Mouse (Mus musculus) frontal cortex, adult (tissue): ENCODE measurements around the gene Trpm8.

ENCODE experiments used
- ATAC-seq: cut with Nextera tagmentation; 2 replicates; pipeline ENCODE4 v1.9.2; 2017; ENCODE audit warnings: mild to moderate bottlenecking, moderate library complexity, mixed read lengths; ENCODE audit not compliant: low TSS enrichment

The Trpm8 gene

DNA sequence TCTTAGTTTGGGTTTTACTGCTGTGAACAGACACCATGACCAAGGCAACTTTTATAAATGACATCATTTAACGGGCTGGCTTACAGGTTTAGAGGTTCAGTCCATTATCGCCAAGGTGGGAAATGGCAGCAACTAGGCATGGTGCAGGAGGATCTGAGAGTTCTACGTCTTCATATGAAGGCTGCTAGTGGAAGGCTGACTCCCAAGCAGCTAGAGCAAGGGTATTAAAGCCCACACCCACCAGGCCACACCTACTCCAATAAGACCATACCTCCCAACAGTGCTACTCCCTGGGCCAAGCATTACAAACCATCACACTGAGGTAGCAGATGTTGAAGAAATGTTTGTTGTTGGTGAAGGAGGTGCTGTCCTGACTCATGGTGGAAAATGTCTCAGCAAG lies 78.2 kb downstream of the Trpm8 start:
- ATAC-seq, result no peak

DNA sequence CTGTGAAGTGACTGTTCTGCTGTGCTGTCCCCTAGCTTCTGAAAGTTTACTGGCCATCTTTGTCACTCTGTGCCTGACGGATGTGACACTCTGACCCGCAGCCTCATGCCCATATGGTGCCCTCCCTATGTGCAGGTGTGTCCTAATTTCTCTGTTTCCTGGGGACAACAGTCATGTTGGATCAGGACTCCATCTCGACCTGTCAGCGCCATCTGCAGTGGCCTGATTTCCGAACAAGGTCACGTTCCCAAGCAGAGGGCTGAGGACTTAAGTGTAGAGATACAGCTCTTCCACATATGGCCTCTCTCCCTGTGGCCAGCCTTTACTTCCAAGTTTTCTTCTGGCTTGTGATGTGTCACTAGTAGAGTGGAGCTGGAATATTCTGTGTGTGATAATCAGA lies 79.2 kb downstream of the Trpm8 start:
- ATAC-seq, result no peak

DNA sequence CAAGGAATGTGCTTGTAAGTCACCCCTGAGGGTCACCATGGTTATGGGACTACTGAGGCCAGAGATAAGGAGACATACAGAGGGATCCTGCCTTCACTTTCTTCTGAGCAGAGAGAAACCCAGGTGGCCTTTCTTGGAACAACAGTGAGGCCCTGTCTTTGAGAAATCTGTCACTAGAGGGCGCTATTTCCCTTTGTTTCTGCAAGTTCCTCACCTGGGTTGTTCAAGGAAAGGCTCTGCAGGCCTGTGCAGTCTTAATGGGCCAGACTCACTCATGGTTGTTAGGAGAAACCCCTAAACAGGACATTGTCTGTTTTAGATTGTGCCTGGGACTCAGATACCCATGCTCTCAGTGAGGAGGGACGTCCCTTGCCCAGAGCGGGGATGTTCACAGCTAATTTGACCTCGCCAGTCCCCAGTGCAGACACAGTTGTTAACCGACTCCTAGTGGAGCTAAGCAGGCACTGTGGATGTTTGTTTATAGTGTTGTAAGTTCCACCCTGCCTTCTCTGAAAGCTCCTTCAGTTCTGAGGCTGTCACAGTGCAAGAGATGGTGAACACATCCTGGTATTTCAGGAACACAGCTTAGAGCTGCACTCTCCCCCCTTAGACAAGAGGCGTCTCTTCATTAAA lies 80.1 kb downstream of the Trpm8 start:
- ATAC-seq, result peak; percentile 96

DNA sequence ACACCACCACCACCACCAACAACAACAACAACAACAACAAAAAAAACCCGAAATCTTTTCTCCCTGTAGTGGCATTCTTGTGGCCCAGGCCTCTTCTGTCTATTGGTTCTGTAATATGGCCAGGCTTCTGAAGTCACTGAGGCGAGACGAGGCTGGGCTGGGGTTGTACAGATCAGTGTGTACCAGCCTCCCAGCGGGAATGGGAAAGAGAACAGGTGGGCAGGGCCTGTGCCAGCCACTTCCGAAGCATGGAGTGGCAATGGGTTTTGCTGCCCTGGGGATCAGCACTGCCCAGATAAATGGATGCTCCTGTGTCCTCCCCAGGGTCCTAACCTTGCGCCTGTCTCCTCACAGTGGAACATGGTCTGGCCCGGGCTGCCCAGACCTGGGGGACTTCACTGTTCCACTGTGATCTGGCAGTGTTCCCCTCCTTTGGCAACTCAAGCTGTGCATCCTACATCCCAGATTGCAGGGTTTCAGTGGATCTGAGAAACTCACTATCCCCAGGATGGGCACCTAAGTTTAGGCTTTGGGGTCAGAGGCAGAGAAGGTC lies 80.7 kb downstream of the Trpm8 start:
- no peak for ATAC-seq

DNA sequence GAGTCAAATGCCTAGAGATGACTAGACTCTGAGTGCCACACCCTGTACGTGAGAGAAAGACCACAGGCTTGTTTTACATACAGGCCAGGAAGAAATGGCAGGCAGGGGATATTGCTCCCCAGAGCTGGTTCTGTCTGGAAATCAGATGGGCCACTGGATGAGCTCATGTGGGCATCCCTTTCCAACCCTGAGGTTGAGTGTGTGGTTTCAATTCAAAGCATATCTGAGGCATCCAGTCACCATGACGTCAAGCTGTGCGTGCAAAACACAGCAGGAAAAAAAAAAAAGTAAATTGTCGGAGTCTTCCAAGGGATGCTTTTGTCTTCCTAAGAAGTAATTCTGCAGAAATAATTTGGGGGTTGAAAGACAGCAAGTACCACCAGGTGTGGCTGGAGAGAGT lies 83.6 kb downstream of the Trpm8 start:
- ATAC-seq, result no peak

DNA sequence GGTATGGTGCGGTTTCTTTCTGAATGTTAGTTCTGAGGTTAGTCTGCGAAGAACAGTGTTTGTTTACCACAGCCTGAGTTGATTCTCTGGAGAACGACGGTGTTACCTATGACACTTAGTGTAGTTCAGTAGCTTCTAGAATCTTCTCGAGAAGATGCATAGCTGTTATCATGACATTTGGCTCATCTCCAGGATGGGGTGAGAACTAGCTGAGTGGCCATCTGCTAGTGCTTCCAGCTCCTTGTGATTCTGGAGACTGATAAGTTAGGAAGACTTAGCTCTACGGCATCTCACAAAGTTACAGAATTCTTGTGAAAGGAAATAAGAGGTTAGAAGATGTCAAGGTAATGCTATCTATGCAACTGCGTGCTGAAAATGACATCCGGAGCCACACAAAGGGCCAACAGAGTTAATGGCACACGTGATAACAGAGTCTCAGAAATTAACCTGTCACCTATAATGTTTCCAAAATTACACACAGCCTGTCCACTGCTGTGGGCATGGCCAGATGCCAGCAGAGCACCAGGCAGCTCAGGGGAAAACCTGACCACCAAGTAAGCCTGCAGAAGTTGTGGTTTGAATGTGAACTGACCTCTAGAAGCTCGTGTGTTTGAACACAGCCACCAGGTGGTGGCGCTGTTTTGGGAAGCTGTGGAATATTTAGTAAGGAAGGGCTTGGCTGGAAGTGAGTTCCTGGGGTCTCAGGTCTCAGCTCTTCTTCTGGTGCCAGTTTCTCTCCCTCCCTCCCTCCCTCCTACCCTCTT lies 89.6 kb downstream of the Trpm8 start:
- no peak for ATAC-seq

DNA sequence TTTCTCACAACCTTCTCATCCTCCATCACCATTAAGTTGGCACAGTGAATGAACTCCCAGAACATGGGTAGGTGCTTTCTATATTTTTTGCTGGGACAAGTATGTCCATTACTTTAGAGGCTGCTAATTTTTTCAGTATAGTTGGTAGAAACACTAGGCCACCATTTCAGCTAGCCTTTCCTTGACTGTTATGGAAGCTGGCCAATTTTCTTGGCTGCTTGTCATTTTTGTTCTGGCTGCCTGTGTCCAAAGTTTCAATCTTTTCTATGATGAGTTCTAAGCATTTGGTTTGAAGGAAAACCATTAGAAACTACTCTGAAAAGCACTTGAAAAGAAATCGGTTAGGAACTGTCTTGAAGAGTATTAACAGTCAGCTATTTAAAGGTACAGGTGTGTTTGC lies 101.0 kb downstream of the Trpm8 start:
- ATAC-seq, result no peak

DNA sequence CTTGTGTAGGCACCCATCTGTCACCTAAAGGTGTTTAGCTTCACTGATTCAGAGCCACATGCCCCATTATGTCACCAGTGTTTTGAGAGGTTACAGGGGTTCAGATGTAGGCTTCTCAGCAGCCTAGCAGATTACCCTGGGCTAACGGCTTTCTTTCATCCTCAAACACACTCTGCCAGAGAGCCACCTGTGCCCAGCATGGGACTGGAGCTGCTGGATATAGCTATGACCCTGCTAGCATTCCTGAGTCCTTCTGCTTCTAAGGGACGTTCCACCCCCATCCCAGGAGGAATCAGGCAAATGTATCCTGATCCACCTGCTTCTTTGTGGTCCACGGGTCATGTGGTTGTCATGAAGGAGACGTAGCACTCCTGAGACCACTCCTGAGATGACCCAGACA lies 114.2 kb downstream of the Trpm8 start:
- no peak for ATAC-seq

DNA sequence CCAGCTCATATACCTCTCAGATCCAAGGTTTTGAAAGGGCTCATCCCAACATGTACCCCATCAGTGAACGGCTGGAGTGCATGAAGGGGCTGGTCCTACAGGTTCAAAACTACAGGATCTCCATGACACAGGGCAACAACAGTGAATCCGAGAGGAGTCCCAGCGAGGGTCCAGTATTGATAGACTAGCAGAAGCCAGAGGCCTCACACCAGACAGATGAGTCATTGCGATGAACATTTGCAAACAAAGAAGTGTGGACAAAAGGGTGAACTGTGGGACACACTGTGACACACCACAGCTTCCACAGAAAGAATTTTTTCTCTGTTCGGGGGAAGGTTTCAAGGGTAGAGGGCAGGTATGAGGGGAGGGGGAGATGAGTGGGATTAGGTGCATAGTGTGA lies 115.9 kb downstream of the Trpm8 start:
- no peak for ATAC-seq

DNA sequence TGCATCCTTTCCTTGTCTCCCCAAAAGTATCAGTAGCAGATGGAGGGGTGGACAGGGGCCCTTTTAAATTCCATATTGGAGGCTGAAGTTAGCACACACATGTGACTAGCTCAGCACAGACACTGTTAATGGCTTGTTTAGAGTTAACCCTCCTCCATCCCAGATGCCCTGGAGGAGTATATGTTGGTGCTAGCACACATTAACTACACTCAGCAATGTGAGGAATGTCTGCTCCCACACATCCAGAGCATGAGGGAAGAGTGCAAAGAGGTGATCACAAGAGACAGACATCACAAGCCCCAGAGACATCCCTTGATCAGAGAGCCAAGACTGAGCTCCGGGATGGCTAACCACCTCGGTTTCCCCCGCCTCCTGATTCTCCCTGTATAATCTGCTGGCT lies 125.9 kb downstream of the Trpm8 start:
- ATAC-seq, result no peak

DNA sequence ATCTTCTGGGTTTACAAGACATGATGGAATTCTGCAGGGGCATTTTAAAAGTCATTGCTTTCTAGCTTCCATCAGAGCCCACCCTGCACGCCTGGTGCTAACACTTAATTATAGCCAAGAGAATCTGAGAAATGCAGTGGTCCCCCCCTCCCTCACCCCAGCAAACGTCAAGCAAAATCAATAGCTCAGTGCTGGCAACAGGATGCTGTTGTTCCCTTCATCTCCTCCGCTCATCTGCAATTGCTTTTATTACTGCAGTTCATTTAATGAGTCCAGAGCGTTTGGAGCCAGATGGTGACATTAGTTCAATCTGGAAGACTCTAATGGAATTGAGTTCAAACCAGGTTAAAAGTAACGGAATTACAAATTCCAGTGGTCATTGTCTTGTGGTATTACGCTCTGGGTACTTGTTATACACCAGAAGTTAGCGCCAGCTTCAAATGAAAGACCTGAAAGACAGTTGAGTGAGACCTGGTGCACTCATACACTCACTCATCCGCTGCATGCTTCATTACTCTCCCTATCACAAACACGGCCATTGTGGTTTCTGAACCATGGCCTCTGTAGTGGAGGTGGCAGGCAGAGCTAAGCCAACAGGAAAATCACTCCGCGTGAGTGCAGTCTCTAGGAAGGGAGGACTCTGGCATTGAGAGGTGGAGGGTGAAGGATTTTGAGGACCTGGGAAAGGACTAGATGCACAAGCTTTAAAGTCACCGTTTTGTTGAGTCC lies 128.8 kb downstream of the Trpm8 start:
- no peak for ATAC-seq

DNA sequence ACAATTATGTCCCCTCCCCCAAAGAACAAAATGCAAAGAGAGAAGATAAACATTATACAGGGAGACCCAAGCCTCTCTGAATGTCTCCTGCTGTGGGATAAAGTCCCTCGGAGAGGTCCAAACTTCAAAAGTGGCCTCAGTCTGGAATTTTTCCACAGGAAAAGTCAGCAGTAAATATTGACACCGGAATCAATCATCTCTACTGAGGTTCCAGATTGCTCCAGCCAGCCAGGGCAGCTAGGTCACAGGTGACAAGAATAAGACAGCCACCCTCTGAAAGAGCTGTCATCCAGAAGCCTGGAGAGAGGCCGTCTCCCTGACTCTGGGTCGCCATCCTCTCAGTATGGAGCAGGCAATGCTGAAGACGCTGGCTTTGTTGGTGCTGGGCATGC lies 129.3 kb downstream of the Trpm8 start, which contains the start of gene Spp2:
Gene Spp2, plus strand, starts transcription at position 155 of the 392 bp plus-strand sequence.
- ATAC-seq, result no peak

DNA sequence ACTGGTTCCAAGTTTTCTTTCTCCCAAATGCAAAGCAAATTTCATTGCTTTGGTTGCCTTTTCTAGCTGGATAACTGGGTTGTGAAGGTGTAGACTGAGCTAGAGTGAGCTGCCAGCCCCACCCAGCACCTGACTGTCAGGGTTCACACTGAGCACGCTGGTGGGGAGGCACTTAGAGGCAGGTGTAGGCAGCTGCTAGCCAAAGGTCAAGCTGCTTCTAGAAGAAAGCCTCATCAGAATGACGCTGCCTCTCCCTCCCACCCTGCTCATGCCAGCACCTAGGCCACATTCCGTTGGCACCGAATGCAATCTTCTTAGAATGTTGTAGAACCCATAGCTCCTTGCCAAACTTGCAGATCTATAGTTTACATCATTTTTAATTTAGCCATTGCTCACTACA lies 130.9 kb downstream of the Trpm8 start:
- ATAC-seq, result no peak

DNA sequence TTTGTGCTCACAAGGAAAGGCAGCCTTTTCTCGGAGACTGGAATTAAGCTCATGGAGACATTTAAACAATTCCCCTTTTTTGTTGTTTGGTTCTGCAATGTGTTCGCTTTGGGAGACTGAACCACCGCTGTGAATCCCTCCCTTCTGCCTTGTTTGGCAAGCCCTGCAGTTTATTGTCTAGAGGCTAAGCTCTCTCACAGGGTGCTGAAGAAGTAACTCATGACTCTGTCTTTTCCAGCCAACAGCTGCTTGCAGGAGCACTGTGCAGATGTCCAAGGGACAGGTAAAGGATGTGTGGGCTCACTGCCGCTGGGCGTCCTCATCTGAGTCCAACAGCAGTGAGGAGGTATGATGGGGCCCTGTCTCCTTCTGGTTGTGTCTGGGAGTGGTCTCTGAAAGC lies 134.6 kb downstream of the Trpm8 start:
- no peak for ATAC-seq

DNA sequence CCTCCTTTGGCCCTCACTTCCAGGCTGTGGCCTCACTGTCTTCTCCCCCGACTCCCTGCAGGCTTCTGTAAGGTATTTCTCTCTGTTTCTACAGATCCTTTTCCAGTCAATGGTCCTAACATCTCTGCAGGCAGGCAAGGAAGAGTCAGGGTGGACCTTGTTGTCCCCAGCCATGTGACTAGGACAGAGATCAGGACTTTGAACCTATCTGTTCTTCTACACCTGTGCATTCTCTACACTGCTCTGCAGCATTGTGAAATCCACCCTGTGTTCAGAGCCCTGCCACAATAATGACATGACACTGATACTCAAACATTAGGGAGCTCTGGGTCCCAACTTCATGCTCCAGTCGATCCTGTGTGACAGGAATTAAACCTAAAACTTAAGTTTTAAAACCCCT lies 141.5 kb downstream of the Trpm8 start:
- no peak for ATAC-seq

DNA sequence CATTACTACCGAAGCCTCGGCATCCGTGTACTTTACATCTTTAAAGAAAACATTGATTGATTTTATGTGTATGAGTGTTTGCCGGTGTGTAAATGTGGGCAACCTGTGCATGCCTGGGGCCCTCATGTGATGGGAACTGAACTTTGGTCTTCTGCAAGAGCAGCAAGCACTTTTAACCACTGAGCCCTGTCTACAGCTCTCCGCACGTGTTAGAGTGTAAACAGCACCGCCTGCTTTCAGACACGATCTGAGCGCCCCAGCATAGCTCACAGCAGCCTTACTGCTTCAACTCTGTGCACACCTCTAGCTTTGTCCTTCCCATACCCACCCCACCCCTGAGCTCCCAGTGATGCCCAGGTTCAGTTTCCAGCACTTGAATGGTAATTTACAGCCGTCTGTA lies 144.6 kb downstream of the Trpm8 start:
- ATAC-seq, result no peak

DNA sequence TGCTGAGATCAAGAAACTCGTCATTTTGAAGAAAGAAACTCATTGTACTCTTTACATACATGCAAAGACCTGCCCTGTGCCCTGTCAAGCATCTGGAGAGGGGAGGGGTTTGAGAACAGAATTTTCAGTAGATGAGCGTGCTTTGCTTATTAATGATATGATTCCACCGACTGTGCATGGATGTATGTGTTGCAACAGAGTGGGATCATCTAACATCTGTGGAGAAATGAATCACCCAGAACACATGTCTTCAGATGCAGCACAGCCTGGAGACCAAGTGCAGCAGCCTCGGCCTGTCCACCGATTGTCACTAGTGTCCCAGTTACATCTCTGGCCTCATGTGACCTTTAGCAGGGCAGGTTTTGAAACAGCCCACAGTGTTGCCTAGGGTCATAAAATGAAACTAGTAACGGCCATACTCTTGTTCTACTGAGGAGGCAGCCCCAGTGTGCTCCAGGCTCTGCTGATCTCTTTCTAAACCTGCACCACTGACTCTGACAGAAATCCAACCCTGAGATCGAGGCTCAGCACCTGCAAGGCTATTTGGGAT lies 145.5 kb downstream of the Trpm8 start:
- no peak for ATAC-seq

DNA sequence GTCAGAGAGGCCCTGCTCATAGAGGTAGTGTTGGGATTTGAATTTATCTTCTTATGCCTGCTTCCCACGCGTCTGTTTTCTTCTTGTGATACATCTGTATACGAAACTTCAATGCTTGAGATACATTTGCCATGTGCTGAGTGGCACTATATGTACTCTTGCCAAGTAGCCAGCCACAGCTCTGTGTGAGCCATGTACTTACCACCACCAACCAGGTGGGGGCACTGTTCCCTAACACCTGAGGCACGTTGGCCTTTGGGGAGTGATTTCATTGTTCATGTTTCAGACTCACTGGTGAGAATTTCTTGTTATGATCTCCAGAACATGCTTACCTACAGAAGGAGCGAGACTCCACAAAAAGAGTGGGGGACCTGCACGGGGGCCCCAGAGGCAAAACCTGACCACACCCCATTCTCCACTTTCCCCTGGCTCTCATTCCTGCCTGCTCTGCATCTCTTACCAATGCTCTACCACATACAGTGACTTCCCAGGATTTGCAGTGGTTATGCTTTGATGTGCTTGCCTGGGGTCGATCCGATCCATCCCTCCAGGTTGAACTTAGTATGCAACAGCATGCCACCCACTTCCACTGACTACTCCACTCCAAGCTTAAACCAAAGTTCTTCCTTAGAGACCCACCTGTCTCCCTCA lies 147.3 kb downstream of the Trpm8 start:
- peak; percentile 83 for ATAC-seq

DNA sequence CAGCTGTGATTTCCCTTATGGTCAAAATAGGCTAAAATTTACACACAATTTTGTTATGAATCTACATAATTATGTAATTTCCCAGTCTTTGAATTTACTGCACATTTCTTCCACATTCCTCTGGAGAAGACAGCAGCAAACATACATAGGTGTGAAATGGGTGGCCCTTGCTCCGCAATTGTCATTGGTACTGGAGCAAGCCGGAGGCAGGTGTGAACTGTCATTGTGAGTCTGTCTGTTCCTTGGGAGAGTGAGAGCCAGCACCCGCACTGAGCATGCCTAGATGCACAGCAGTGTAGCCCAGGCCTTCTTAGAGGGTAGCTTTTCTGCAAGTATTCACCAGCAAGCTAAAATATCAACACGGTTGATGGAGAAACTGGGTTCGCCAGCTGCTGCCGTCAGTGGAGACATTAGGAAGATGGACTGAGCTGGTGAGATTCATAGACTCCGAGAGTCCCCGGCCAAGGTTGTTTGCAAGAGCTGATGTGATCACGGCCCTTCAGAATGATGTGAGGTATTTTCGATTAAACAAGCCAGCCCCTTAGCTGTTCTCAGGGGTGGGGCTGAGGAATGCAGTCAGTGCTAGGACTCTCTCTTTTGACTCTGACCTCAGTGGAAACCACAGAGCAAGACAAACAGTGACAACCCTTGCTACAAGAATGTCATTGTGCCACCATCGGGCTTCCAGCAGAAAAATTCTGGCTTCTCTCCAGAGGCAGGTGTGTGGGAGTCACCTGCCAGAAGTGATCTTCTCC lies 150.7 kb downstream of the Trpm8 start:
- ATAC-seq, result peak; percentile 62

DNA sequence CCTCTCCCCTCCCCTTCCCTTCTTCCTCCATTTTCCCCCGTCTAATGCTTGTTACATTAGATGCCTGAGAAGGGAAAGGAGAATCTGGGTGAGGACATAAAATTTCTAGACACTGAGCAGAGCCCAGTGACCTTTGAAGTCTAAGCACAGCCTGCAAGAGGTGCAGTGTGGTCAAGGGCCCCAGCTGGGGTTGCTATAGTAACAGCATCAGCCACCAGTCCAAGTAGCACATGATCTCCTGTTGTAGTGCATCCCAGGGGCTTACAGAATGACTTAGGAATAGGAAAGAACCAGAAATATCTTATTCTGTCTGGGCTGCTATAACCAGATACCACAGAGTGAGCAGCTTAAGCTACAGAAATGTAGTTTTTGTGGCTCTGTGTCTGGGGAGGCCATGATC lies 152.0 kb downstream of the Trpm8 start:
- no peak for ATAC-seq

DNA sequence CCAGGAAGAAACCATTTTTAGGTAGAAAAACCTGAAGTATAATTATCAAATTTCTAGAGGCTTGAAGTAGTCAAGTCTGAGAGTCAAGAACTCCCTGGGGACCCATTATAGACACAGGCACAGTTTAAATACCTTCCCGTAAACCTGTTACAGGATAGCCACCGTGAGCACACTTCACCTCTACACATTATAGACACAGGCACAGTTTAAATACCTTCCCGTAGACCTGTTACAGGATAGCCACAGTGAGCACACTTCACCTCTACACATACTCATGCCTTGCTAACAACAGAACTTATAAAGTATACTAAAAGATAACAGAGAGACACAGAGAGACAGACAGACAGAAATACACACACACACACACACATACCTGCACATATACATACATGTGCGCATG lies 153.8 kb downstream of the Trpm8 start:
- no peak for ATAC-seq
